ENCODE assay signal across 14 mouse cellular contexts in the genomic region with DNA sequence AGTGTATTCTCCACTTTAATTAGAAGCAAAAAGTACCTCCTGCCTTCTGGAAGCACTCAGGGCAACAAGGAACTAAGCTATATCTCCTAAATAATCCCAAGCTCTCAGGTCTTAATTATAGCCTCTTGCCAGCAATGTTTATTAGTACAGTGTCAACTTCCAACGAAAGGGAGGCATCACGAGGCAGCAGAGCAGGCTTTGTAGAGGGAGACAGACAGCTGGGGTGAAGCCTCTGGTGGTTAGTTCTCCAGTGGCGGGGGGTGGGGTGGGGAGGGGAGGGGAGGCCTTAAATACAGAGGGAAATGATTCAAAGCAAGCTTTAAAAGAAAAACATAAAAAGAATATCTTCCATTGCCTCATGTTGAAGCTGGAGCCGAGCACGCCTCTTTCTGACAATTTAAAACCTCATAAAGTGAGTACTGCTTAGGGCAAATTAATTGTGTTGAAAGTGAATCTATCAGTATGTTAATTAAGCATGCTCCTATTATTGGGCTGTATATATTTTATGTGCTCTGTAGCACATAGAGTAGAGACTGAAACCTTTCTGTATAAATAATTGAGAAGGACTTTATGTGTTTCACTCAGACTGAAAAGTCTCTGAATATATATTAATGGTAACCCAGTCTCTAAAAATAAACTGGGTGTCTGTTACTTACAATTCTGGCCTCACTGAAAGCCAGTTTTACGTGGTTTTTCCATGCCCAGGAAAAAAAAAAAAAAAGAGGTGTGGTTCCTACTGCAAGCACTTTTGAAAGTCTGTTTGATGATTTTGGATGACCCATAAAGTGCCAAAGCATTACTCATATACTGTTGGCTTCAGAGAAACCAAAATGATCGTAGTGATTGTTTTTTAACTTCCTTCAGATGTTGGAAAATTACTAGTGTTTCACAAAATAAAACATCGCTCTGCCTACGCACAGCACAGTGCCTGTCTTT. TPM values are rescaled to one million over a fixed set of nuclear protein-coding genes. Genes with fewer than 3 reads are reported as not detected.
DNase-seq lines count a peak whose midpoint lies in the region; ATAC-seq and TF ChIP-seq lines count a peak whose summit lies in the region.
"Had no signal": no experiment of that assay in that cellular context is flagged by ENCODE, and none has a peak within 500 bp of the region (broad histone marks: within the 10 kb centered on the region; RNA-seq: fewer than 3 reads in every experiment).

No protein-coding gene starts in this region.

- in situ Hi-C loops in CH12.LX (cut with MboI; ENCODE audit: low pct_ligation_motif_present, low pct_unique_long_range_greater_than_20kb, low sequenced_read_pairs), result no loop called here

- no peaks in the 10 kb centered on the region for H3K36me3 ChIP-seq in kidney, embryonic 15.5 days
- H3K36me3 ChIP-seq in CH12.LX (replicated peaks in 1 of 2; ENCODE audit: control insufficient read depth in 1 of 2, insufficient read depth in 1 of 2, low read length in 1 of 2), result no peaks in the 10 kb centered on the region
- H3K36me3 ChIP-seq in embryonic facial prominence, embryonic 15.5 days, result no peaks in the 10 kb centered on the region
- no peaks in the 10 kb centered on the region for H3K36me3 ChIP-seq in midbrain, embryonic 14.5 days (ENCODE audit: control insufficient read depth, insufficient read depth, low read length)

- no peak overlapping the region for H3K4me3 ChIP-seq in kidney, embryonic 15.5 days (replicated peaks)
- no peak overlapping the region for H3K4me3 ChIP-seq in CH12.LX (replicated peaks in 1 of 3; ENCODE audit: low read depth in 2 of 3, low read length in 2 of 3, poor library complexity in 1 of 3)
- no peak overlapping the region for H3K4me3 ChIP-seq in embryonic facial prominence, embryonic 15.5 days (replicated peaks)
- H3K4me3 ChIP-seq in midbrain, embryonic 14.5 days (replicated peaks; ENCODE audit: low read depth, low read length), result no peak overlapping the region

- no peak for TF ChIP-seq RAD21 in CH12.LX (IDR thresholded peaks at IDR 0.05; ENCODE audit: low read depth, low read length)

- no peaks in the 10 kb centered on the region for H3K79me2 ChIP-seq in CH12.LX (replicated peaks; ENCODE audit: control insufficient read depth, extremely low read depth, insufficient read depth, poor library complexity, severe bottlenecking)

- ATAC-seq in kidney, embryonic 15.5 days (replicated peaks; ENCODE audit: low FRiP score), result 0 out of 2 replicates have a peak, but pooled peaks have one; percentile 33
- ATAC-seq in embryonic facial prominence, embryonic 15.5 days (ENCODE audit: insufficient number of reproducible peaks, low FRiP score, low TSS enrichment, low read depth), result 0 out of 2 replicates have a peak, but pooled peaks have one; percentile 29
- ATAC-seq in midbrain, embryonic 14.5 days (ENCODE audit: low FRiP score, low TSS enrichment), result peak; percentile 11; the same call in 1 of the 2 replicates

- 38% methylated on average over 9 of the region's 9 CpGs for WGBS in kidney, embryonic 15.5 days
- WGBS in embryonic facial prominence, embryonic 15.5 days, result 24% methylated on average over 9 of the region's 9 CpGs
- WGBS in midbrain, embryonic 14.5 days, result 67% methylated on average over 9 of the region's 9 CpGs

- H3K9ac ChIP-seq in kidney, embryonic 15.5 days, result no peak overlapping the region
- H3K9ac ChIP-seq in CH12.LX (ENCODE audit: insufficient read depth, low read depth), result no peak overlapping the region
- no peak overlapping the region for H3K9ac ChIP-seq in embryonic facial prominence, embryonic 15.5 days
- no peak overlapping the region for H3K9ac ChIP-seq in midbrain, embryonic 14.5 days (replicated peaks; ENCODE audit: low read length)

- H3K9me3 ChIP-seq in kidney, embryonic 15.5 days (replicated peaks), result no peaks in the 10 kb centered on the region
- H3K9me3 ChIP-seq in CH12.LX (replicated peaks; ENCODE audit: low read length), result no peaks in the 10 kb centered on the region
- H3K9me3 ChIP-seq in embryonic facial prominence, embryonic 15.5 days (replicated peaks), result no peaks in the 10 kb centered on the region
- no peaks in the 10 kb centered on the region for H3K9me3 ChIP-seq in midbrain, embryonic 14.5 days (ENCODE audit: control insufficient read depth, low read length)

- no peak for TF ChIP-seq POLR2A in CH12.LX (IDR thresholded peaks at IDR 0.05; ENCODE audit: low read depth, low read length)

- H3K4me2 ChIP-seq in kidney, embryonic 15.5 days, result no peak overlapping the region
- H3K4me2 ChIP-seq in CH12.LX (ENCODE audit: insufficient read depth, low read depth, poor library complexity, severe bottlenecking), result 0 out of 2 replicates have a peak overlapping the region, but pooled peaks have one; percentile 21
- H3K4me2 ChIP-seq in embryonic facial prominence, embryonic 15.5 days (replicated peaks), result no peak overlapping the region
- H3K4me2 ChIP-seq in midbrain, embryonic 14.5 days (ENCODE audit: low read length), result no peak overlapping the region

- peak; percentile 73 for TF ChIP-seq EP300 in CH12.LX (IDR thresholded peaks at IDR 0.05; ENCODE audit: low read length)

- no peak overlapping the region for H3K27ac ChIP-seq in kidney, embryonic 15.5 days
- no peak overlapping the region for H3K27ac ChIP-seq in CH12.LX (ENCODE audit: insufficient read depth, low read depth)
- peak overlapping the region; percentile 58 for H3K27ac ChIP-seq in embryonic facial prominence, embryonic 15.5 days (replicated peaks)
- H3K27ac ChIP-seq in midbrain, embryonic 14.5 days (replicated peaks; ENCODE audit: low read depth, low read length), result no peak overlapping the region

- no peak for DNase-seq in kidney, postnatal 4 days
- peak; percentile 31 for DNase-seq in CH12.LX (ENCODE audit: extremely low read depth)
- peak; percentile 27 for DNase-seq in midbrain, embryonic 14.5 days
- DNase-seq in spleen, postnatal 14 days (ENCODE audit: low spot score in 2 of 2), result no peak
- no peak for DNase-seq in urinary bladder, adult 2 months (ENCODE audit: low spot score)
- no peak for DNase-seq in adrenal gland, postnatal 25 days
- DNase-seq: adrenal gland, postnatal 10 days; cerebellum, postnatal 10 days; kidney, postnatal 10 days; thymus, postnatal 25 days had no signal

- dilution Hi-C loops in CH12.LX (cut with MboI; ENCODE audit: extremely low pct_ligation_motif_present, extremely low pct_unique_long_range_greater_than_20kb, low sequenced_read_pairs), result no loop called here

- TF ChIP-seq CTCF in CH12.LX (conservative IDR thresholded peaks at IDR 0.05 in 1 of 2, IDR thresholded peaks at IDR 0.05 in 1 of 2; ENCODE audit: low read depth in 2 of 2, low read length in 2 of 2), result no peak

- no peaks in the 10 kb centered on the region for H3K4me1 ChIP-seq in kidney, embryonic 15.5 days
- peaks cover 4 to 22% of the 10 kb centered on the region in 2 experiments; a peak in 2 of 4 replicates for H3K4me1 ChIP-seq in CH12.LX (ENCODE audit: control insufficient read depth in 1 of 2, insufficient read depth in 2 of 2)
- H3K4me1 ChIP-seq in embryonic facial prominence, embryonic 15.5 days, result peaks cover 8% of the 10 kb centered on the region; the same call in 1 of the 2 replicates
- no peaks in the 10 kb centered on the region for H3K4me1 ChIP-seq in midbrain, embryonic 14.5 days (ENCODE audit: control insufficient read depth, insufficient read depth, low read length)

- no peaks in the 10 kb centered on the region for H3K27me3 ChIP-seq in kidney, embryonic 15.5 days
- H3K27me3 ChIP-seq in CH12.LX (replicated peaks), result no peaks in the 10 kb centered on the region
- H3K27me3 ChIP-seq in embryonic facial prominence, embryonic 15.5 days, result no peaks in the 10 kb centered on the region
- H3K27me3 ChIP-seq in midbrain, embryonic 14.5 days (ENCODE audit: control insufficient read depth, insufficient read depth, low read length), result no peaks in the 10 kb centered on the region

TF ChIP-seq in CH12.LX, 34 proteins besides CTCF, POLR2A, EP300 and RAD21 (continues in another document):
- TF ChIP-seq SMC3 (IDR thresholded peaks at IDR 0.05; ENCODE audit: low read depth, low read length) (no peak), CHD2 (IDR thresholded peaks at IDR 0.05; ENCODE audit: low read length) (no peak), ZNF384 (IDR thresholded peaks at IDR 0.05; ENCODE audit: low read depth, low read length) (peak; percentile 96), GABPA (IDR thresholded peaks at IDR 0.05; ENCODE audit: insufficient replicate concordance, low read depth, low read length) (no peak), MEF2A (IDR thresholded peaks at IDR 0.05; ENCODE audit: borderline replicate concordance, low read depth, low read length) (peak; percentile 87), ZMIZ1 (IDR thresholded peaks at IDR 0.05; ENCODE audit: low read depth, low read length) (no peak), CHD1 (IDR thresholded peaks at IDR 0.05; ENCODE audit: low read depth, low read length) (no peak), TCF12 (IDR thresholded peaks at IDR 0.05; ENCODE audit: low read depth, low read length) (no peak), UBTF (IDR thresholded peaks at IDR 0.05; ENCODE audit: low read depth, low read length) (no peak), PAX5 (IDR thresholded peaks at IDR 0.05; ENCODE audit: low read length) (no peak), USF2 (conservative IDR thresholded peaks at IDR 0.05; ENCODE audit: low read depth, low read length) (no peak), NELFE (IDR thresholded peaks at IDR 0.05; ENCODE audit: low read depth, low read length) (no peak), JUND (conservative IDR thresholded peaks at IDR 0.05; ENCODE audit: low read depth, low read length) (peak; percentile 32; the same call in 1 of the 2 replicates), ETS1 (conservative IDR thresholded peaks at IDR 0.05; ENCODE audit: low read depth, low read length) (peak; percentile 29; the same call in 1 of the 2 replicates), JUN (IDR thresholded peaks at IDR 0.05; ENCODE audit: insufficient read depth, low read depth, low read length) (peak; percentile 51; the same call in 1 of the 2 replicates), POLR2AphosphoS2 (IDR thresholded peaks at IDR 0.05; ENCODE audit: low read depth, low read length) (no peak), BHLHE40 (IDR thresholded peaks at IDR 0.05; ENCODE audit: low read depth, low read length) (no peak), E2F4 (IDR thresholded peaks at IDR 0.05; ENCODE audit: insufficient replicate concordance, low read depth, low read length) (no peak), RCOR1 (conservative IDR thresholded peaks at IDR 0.05; ENCODE audit: low read depth, low read length) (0 out of 2 replicates have a peak, but pooled peaks have one; percentile 31)

RNA-seq across cellular contexts. Expression of a gene that starts 42.5 kb away (rescaled TPM):
- polyA plus RNA-seq in kidney, embryonic 15.5 days (2015; fragmentation: Nextera tagmentation; extraction: Ambion mirVana), result 4.4 and 5.4 TPM in 2 replicates
- total RNA-seq in CH12.LX (2012; rRNA removed) (not detected in 2 replicates), CH12.LX (2014; rRNA removed) (not detected in 2 replicates)
- polyA plus RNA-seq in CH12.LX (2012; ENCODE audit: insufficient read length, low read depth), result not detected in 2 replicates
- 0.93 and 1.0 TPM in 2 replicates for polyA plus RNA-seq in embryonic facial prominence, embryonic 15.5 days (2015; fragmentation: Nextera tagmentation; extraction: Ambion mirVana)
- polyA plus RNA-seq in midbrain, embryonic 14.5 days (2014; fragmentation: Nextera tagmentation; extraction: Ambion mirVana), result not detected in 2 replicates
- 0.53 and 0.67 TPM in 2 replicates for polyA plus RNA-seq in urinary bladder, adult 2 months (2012; rRNA removed)
- total RNA-seq in adrenal gland, postnatal 25 days (2021), result 0.67 and 0.86 TPM in 2 replicates
- total RNA-seq: left cerebral cortex, postnatal 10 days had no signal
- polyA plus RNA-seq: heart, postnatal 0 days had no signal

Comparison
In these comparisons a context has a peak if more than half of its experiments do, and no peak if none do; other contexts are left out.
1. DNase-seq: peak in CH12.LX (single experiment) and midbrain, embryonic 14.5 days (single experiment); none in kidney, postnatal 4 days (0 of 2), spleen, postnatal 14 days (0 of 2), urinary bladder, adult 2 months (single experiment) and adrenal gland, postnatal 25 days (single experiment).
2. Peak in every context shown above with its lines, with median percentiles within 50 percentile points of each other: ATAC-seq.